Mouse (Mus musculus): ENCODE results near the gene Adamts18.

Gene Adamts18

DNA sequence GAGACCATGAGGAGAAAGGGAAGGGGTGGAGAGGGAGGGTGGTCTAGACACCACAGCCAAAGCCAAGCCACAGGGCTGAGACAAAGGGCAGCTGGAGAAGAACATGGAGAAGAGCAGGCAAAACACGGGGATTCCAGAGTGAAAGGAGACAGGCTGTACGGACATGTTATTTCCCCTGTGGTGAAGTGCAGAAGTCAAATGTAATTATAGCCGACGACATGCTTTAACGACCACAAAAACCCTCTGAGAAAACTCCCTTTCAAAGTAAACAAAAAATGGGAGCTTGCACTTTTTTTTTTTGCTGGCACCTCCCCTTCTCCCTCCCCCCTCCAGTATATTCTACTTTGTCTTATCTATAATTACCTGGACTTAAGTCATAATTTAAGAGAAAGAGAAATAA, 92.7 kb downstream of the Adamts18 start:
- DNase-seq (ENCODE audit: low read depth, low spot score) = no peak

DNA sequence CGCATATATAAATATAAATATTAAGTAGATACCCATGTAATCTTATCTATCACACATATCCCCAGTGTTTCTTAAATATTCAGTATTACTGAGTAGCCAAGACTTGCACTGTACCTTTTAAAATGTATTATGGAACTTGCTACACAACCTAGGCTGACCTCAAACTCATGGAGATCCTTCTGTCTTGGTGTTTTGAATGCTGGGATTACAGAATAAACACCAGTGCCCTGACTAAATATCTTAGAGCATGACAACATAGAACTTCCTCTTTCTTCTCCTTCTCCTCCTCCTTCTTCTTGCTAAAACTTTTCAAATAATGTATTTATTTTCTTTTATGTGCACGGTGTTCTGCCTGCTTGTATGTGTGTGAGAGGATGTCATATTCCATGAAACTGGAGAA, 95.4 kb downstream of the Adamts18 start:
- no peak for DNase-seq (ENCODE audit: low read depth, low spot score)

DNA sequence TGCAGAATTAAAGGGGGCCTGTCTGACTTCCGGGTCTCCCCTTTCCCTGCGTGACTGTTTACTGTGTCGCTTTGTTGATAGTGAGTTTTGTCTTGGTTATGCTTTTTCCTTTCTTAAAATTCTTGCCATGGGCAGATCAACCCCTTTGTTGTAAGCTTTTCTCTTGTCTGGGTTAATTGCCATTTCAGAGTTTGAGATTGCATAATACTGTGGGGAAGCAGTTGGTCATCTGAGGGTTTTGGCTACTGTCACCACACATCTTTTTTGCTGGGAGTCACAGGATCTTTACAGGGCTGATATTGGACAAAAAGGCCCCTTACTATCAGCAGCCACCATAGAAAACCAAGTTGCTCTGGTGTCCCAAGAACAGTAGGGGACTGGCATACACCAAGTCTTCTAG, 96.2 kb downstream of the Adamts18 start:
- DNase-seq (ENCODE audit: low read depth, low spot score) = no peak

DNA sequence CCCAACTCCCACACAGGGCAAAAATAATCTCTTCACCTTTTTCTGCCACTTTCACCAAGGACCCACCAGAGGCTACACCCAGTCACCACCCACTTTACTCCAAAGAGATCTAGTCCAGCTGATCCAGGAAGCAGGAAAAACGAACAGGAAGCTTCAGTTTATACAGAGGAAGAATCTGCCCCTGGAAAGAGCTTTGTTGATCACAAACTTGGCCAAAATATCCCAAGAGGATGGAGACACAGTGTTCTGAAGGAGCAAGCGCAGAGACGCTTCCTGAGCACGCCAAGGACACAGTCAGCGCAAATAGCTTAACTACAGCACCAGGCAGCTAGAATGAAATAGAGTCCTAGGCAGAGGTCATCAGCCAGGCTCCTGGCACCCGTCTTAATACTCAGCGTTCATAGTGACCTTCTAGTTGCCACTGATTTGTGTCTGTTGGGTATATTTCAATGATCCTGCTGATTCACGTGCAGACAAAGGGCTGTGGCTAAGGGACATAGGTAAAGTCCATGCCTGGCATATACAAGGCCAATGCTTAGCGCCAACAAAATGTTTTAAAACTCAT, 113.0 kb downstream of the Adamts18 start:
- DNase-seq (ENCODE audit: low read depth, low spot score) = no peak

DNA sequence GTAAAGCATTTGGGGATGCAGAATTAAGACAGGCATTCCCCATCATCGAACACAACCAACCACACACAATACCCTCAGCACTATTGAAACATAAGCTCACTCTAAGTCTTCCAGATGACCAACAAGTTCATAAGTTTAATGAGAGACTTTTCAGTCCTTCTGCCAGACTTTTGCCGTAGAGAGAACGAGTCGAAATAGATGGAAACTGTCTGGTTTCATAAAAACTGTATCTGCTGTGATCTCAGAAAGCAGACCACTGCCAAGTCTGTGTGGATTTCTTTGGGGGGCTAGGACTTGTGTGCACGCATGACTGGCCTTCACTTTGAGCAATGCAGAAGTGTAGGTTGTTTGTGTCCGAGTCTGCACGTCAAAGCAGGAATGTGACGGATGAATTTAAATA, 123.2 kb downstream of the Adamts18 start:
- no peak for DNase-seq (ENCODE audit: low read depth, low spot score)

DNA sequence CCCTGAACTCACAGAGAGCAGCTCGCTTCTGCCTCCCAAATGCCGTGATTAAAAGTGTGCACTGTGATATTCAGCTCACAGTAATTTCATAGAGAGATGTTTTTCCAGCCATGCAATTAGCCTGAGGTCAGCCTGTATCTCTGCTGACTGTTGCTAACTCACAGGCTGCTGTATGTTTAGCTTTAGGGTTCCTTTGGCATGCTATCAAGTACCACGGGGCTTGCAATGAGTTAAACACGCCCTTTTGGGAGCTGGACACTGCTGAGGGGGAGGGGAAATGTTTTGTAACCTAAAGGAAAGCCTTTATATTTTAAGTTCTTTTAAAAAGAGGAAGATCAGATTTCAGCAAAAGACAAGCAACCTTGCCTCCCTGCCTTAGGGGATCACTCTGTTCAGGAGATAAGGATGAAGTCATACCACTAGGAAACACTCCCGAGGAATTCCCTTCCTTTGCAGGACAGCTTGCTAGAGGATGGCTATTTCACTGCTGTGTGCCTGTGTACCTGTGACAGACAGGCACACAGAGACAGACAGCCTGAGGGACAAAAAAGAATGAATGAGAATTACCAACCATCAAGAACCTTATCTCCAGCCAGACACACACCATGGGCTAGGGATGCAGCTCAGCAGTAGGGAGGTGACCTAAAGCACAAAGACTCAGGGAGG, 124.5 kb downstream of the Adamts18 start:
- DNase-seq (ENCODE audit: low read depth, low spot score) = no peak

DNA sequence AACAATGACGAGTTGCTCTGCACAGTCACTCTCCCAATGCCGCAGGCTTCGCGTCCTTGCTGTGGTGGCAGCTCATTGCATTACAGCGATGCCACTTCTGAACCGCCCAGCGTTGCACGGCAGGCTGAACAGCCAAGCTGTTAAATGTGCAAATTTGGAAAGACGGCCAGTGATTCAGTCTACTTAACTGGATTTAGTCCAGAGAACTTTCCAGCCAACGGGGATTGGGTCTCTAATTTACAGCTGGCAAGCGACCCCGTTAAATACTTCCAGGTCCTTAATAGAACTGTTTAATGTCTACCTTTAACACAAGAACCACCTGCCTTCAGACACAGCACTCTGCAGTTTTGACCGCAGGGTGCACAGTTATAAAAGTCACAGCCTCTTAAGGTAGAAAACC, 127.1 kb downstream of the Adamts18 start:
- DNase-seq (ENCODE audit: low read depth, low spot score) = no peak

DNA sequence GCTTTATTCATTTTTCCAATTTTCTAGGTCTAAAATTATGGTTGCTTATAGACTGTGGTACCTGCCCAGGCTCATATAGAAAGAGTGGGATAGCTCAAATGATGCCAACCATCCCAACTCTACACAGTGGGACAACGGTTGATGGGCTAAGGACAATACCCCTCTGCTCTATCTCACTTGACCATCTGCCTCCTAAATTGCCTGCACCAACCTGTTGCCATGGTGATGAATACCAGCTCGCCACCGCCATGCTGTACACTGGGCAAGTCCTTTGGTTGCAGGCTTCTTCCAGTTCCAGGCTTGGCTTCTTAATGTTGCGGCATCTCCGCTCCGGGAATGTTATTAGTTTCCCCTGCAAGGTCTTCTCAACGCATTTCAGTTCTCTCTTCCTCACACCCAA, 143.6 kb downstream of the Adamts18 start:
- no peak for DNase-seq (ENCODE audit: low read depth, low spot score)

DNA sequence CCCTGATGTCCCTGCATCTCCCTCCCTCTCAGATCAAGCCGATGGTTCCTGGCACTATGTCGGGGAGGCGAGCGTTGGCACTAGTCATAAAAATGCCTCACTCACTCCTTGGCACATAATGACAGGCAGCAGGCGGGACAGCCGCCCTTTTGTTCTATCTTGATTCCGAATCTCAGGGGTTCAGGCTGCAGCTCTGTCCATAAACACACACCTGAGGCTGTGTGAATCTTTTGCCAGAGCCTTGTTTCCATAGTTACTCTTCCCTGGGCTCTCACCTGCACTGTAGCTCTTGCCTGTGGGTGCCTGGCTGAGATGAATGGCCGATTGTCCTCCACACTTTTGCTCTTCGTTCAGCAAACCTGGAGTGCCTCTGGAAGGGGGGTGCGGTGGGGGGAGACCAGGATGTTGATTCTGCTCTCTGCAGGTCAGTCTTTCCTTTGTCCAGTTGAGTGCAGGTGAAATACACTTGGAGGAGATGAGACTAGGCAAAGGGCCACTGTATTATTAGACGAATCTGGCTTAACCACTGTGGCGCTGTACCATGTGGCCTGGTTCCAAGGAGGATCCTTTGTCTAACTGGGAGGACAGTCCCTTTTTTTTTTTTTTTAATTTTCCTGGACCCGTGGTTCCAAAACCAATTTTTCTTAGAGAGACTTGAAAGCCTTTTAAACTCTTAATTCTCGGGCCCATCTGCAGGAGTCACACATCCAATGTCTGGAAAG, 156.8 kb downstream of the Adamts18 start:
- DNase-seq (ENCODE audit: low read depth, low spot score) = no peak

DNA sequence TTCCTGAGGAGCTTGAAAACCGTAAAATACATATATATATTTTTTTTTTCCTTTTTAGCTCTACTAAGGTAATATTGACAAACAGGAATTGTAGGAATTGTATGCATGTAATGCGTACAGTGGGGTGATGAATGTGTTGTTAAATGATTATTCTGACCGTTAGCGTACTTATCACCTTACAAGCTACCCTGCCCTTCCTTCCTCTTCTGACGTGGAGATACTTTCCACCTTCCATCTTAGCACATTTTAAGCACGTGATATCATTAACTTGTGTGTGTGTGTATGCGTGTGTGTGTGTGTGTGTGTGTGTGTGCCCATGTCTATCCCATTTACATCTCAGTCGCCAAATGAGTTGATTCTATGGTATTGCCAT, 160.0 kb downstream of the Adamts18 start:
- DNase-seq (ENCODE audit: low read depth, low spot score) = no peak

DNA sequence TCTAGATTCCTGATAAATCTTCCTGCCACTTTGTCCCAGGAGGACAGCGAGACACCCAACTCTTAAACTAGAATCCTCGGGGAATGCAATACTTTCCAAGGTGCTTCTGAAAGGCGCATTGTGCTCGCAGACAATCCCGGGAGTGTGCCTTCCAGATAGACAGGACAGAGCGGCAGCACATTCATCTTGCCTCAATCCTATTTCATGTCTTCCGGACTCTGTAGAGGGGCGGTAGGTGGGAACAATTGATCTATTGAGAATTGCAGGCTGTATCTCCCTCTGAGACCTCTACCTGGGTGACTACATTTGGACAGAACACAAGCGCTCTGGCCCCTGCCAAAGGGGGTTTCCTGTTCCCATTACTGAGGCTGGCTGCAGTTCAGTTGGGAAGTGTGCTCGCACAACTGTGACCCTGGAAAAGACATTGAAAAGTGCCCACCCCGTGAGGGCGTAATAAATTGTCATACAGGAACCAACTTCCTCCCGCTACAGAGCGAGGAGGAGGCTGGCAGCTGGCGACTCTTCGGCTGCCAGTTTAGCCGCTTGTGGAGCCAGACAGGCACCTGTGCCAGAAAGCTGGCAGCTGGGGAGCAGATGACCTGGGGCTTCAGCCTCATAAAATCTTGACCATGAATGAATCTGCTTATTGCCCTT, 160.5 kb downstream of the Adamts18 start:
- DNase-seq (ENCODE audit: low read depth, low spot score) = no peak

DNA sequence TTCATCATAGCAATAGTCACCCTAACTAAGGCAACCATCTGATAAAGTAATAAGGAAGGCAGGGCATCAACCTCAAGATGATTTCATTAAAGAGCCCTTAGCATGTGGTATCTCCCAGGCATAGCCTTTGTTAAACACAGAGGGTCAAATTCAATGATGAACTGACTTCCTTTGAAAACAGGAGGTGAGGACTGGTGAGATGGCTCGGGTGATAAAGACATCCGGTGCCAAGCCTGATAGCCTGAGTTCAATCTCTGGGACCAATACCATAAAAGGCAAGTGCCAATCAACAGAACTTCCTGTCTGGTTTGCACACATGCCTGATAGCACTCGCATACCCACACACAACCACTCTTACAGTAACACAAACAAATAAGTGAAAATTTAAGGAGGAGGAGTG, 169.2 kb downstream of the Adamts18 start:
- no peak for DNase-seq (ENCODE audit: low read depth, low spot score)

DNA sequence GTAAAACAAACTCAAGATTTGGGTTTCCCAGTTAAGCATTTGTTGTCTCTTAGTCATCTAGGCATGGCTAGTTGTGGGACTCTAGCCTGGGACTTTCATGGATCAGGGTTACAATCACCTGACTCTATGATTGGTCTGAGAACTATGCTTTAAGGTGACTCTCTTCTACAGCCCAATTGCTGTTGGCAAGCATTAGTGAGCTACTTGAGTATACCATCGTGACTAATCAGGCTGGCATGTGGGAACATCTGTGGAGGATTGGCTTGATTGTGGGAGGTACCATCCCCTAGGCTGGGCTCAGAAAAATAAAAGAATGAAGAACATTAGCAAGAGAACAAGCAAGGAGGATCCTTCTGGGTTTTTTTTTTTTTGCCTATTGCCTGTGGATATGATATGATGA, 171.7 kb downstream of the Adamts18 start:
- DNase-seq (ENCODE audit: low read depth, low spot score) = no peak

DNA sequence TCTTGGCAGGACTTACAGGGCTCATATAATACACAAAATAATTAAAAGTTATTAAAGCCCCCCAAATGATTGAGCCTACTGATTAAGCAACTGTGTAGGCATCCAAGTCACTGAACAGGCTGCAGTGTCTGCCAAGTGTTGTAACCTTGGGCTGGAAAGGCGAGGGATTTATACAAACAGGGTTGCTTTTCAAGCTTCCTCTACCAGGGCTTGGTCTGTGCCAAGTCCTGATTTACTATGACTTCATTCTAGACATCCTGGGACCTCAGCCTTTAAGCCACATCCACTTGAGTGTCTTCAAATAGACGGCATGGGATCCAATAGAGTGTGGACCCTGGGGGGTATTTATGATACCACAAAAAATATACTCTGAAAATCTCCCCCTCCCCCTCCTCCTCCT, 173.3 kb downstream of the Adamts18 start:
- DNase-seq (ENCODE audit: low read depth, low spot score) = no peak

DNA sequence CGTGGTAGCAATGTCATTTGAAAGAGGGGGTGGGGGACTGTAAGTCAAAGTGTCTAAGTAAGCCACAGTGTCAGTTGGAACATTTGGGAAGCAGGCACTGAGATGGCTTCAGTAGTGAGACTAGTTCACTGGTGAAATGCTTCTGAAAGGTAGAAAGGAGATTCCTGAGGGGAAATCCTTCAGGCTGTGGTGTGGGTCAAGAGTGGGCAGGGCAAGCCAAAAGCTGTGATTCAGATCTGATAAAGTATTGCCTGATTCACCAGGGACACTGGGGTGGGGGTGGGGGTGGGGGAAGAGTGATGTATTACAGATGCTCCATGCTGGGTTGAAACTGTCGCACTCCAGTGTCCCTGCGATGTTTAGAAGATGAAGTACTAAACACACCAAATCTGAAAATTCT, 173.9 kb downstream of the Adamts18 start:
- no peak for DNase-seq (ENCODE audit: low read depth, low spot score)

DNA sequence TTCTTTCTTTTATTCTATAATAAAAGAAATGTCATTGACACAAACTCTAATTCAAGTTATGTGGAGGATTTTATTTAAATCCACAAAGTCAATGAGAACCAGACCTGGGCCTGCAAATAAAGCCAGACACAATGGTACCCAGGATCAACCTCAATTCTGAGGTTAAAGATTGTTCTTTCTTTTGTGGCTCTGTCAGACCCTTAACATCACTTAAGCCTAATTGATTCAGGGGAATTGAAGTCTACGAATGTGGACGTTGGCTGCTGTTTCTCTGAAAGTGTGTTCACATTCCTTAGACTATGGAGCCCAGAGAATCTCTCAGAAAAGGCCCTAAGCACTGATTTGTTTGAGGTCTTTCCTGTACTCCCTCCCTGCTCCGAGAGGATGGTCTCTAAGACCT, 175.2 kb downstream of the Adamts18 start:
- no peak for DNase-seq (ENCODE audit: low read depth, low spot score)

DNA sequence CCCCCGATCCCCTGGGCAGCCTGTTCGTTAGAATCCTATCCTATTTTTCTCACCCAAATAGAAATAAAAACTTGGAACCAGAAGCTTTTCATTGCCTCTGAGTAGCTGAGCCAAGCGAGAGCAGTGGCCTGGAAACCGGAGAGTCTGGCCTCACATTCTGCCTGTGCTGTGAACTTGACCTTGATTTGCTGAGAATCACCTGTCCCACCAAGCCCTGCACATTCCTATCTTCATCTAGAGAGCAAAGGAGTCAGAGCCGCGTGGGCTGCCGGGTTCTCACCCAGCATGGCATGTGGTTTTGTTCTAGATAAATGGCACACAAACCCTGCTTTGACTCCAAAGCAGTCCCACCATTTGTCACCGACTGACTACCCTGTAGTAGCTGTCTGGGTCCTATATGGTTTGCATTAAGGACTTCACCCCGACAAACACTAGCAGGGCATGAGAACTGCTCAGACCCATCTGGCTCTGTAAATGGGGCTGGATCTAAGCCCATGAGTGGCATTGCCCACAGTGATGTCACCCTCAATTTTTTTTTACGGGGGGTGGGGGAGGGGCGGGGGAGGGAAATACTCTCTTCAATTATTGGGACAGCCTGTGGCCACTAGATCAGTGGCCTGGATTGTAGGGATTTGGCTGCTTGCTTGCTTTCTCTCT, 175.8 kb downstream of the Adamts18 start:
- peak; percentile 7 for DNase-seq (ENCODE audit: low read depth, low spot score)

DNA sequence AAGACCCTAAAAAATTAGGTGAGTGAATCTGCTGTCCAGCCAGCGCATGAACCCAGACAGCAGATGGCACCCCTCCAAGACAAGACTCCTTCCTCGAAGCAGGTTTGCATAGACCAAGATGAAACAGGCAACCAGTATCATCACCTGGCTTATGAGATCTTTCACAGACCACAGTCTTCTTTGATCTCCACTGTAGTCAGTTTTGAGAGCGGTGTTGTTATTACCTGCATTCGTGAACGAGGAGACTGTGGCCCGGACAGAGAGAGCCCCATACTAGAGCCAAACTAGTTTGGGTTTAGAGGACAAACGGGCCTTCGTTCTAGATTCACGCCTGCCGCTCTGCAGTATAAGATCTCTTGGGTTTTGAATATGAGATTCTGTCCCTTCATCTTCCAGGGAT, 178.6 kb downstream of the Adamts18 start:
- no peak for DNase-seq (ENCODE audit: low read depth, low spot score)

DNA sequence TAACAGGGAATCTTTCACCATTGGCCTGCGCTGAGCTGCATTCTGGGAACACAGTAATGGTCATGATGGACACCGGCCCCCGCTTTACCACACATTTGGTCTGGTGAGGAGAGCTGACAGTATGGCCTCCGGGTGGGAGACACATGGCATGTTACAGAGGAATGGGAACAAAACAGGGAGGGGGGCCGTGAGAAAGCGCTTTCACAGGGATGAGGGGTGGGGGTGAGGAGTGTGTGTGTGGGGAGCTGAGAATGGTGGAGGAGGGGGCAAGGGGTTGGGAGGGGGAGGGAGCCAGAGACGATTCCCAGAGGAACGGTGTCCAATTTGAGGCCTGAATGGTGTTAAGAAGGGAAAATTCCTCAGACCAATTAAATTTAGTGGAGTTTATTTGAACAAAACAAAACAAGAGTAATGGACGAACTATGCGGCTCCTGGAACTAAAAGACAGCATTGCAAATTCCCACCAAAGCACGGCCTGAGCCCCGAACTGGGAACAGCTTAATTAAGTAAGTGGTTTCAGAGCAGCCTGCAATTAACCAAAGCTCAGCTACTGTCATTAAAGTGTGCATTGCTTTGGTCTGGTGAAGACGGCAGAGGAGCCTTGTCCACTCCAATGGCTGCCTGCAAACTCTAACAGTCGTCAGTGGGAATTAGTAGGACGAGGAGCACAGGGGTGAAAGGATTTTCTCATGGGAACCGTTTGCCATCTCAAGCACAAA, 181.7 kb downstream of the Adamts18 start:
- no peak for DNase-seq (ENCODE audit: low read depth, low spot score)

DNA sequence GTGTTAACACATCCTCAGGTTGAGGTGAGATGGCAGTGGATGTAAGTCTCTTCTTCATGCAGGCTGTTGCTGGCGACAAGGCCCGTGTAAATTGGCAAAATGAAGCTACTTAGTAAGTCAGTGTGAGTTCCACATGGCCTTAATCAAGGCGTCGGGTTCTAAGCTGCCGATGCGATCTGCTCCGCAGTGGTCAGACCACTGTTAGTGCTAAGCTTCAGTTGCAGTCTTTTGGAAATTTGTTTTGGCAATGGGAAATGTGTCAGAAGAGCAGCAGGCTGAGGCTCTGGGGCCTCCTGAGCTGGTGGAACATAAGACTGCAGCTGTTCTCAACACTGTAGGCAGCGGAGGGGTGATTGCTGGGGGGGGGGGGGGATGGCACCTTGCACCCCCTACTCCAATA, 182.6 kb downstream of the Adamts18 start:
- no peak for DNase-seq (ENCODE audit: low read depth, low spot score)

DNA sequence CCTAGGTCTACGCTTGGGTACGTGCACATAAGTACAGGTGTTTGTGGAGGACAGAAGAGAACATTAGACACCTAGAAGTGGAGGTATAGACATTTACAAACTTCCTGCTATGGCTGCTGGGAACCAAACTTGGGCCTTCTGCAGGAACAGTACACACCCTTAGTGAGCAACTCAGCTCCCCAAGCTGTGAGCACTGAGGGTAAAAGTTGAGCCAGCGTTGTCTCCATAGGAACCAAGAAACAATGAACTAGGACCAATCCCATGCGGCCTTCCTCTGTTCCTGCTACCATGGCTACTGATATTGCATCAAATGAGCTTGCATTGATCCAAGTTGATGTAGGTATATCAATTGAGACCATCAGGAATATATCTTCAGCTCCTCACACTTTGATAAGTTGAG, 183.5 kb downstream of the Adamts18 start:
- peak; percentile 27 for DNase-seq (ENCODE audit: low read depth, low spot score)

DNA sequence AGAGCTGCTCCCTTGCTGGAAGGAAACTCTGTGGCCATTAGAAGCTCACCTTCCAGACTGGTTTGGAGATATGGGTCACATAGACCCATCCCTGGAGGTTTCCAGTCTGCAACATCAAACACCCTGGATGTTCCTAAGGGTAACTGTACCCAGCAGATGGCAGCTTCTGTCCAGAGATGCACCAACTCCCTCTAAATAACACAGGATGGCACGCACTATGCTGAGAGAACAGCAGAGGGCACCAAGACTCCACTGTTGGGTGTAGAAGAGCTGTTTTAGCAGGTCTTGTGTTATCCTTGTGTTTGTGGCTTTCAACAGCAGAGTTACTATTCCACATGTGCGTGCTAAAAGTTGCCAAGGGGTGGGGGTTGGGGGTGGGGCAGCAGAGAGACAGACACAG, 184.0 kb downstream of the Adamts18 start:
- peak; percentile 59 for DNase-seq (ENCODE audit: low read depth, low spot score)

All from R1 (cell line).